Mouse (Mus musculus) MEL (cell line): ENCODE results near the gene Dsn1.

Source experiments
- CHD2 ChIP-seq: IDR thresholded peaks from 2 replicates; pipeline ENCODE4 v1.6.1; 2011; ENCODE audit warnings: low read length, improper control_type of control experiment
- CTCF ChIP-seq, 3 experiments: IDR thresholded peaks in 2 of 3; conservative IDR thresholded peaks in 1 of 3; 2 replicates each; pipeline ENCODE4 v1.5.1; 2011 to 2012; ENCODE audit warnings: low read length in 3 of 3, low read depth in 2 of 3, mild to moderate bottlenecking in 2 of 3, improper control_type of control experiment in 1 of 3, inconsistent platforms in 1 of 3, mixed read lengths in 1 of 3, moderate library complexity in 1 of 3; ENCODE audit not compliant: control insufficient read depth in 1 of 3, insufficient read depth in 1 of 3, poor library complexity in 1 of 3, severe bottlenecking in 1 of 3
- E2F4 ChIP-seq: IDR thresholded peaks from 2 replicates; pipeline ENCODE4 v1.6.1; 2011; ENCODE audit warnings: low read depth, low read length, improper control_type of control experiment, borderline replicate concordance
- EP300 ChIP-seq, 2 experiments: IDR thresholded peaks; 2 replicates each; pipeline ENCODE4 v1.6.1; 2011; ENCODE audit warnings: improper control_type of control experiment in 2 of 2, low read length in 2 of 2, low read depth in 1 of 2, mild to moderate bottlenecking in 1 of 2
- ETS1 ChIP-seq: IDR thresholded peaks from 2 replicates; pipeline ENCODE4 v1.6.1; 2012; ENCODE audit warnings: low read depth, mild to moderate bottlenecking, inconsistent platforms, low read length, improper control_type of control experiment, moderate library complexity
- NRF1 ChIP-seq: IDR thresholded peaks from 2 replicates; pipeline ENCODE4 v1.6.1; 2014; ENCODE audit warnings: low read depth, mild to moderate bottlenecking, inconsistent platforms, low read length, improper control_type of control experiment, moderate library complexity; ENCODE audit not compliant: poor library complexity, insufficient read depth, severe bottlenecking
- POLR2A ChIP-seq, 2 experiments: IDR thresholded peaks; 2 replicates each; pipeline ENCODE4 v1.6.1; 2011 to 2012; ENCODE audit warnings: low read length in 2 of 2, mild to moderate bottlenecking in 2 of 2, control low read depth in 1 of 2, improper control_type of control experiment in 1 of 2, low read depth in 1 of 2, moderate library complexity in 1 of 2; ENCODE audit not compliant: control insufficient read depth in 1 of 2, insufficient read depth in 1 of 2, poor library complexity in 1 of 2
- POLR2AphosphoS2 ChIP-seq: IDR thresholded peaks from 2 replicates; pipeline ENCODE4 v1.6.1; 2011; ENCODE audit warnings: low read length, improper control_type of control experiment
- POLR2AphosphoS5 ChIP-seq: IDR thresholded peaks from 2 replicates; pipeline ENCODE4 v1.6.1; 2012; ENCODE audit warnings: low read depth, borderline replicate concordance, mild to moderate bottlenecking, inconsistent platforms, low read length, moderate library complexity, mixed read lengths
- RCOR1 ChIP-seq: IDR thresholded peaks from 2 replicates; pipeline ENCODE4 v1.6.1; 2012; ENCODE audit warnings: low read depth, mild to moderate bottlenecking, inconsistent platforms, low read length, improper control_type of control experiment
- SIN3A ChIP-seq: IDR thresholded peaks from 2 replicates; pipeline ENCODE4 v1.6.1; 2012; ENCODE audit warnings: low read length, improper control_type of control experiment, inconsistent platforms
- TCF12 ChIP-seq: IDR thresholded peaks from 2 replicates; pipeline ENCODE4 v1.6.1; 2014; ENCODE audit warnings: low read depth, mild to moderate bottlenecking, inconsistent platforms, low read length, improper control_type of control experiment, moderate library complexity
- ZNF384 ChIP-seq: IDR thresholded peaks from 2 replicates; pipeline ENCODE4 v1.6.1; 2012; ENCODE audit warnings: low read depth, mild to moderate bottlenecking, inconsistent platforms, low read length, improper control_type of control experiment

DNA sequence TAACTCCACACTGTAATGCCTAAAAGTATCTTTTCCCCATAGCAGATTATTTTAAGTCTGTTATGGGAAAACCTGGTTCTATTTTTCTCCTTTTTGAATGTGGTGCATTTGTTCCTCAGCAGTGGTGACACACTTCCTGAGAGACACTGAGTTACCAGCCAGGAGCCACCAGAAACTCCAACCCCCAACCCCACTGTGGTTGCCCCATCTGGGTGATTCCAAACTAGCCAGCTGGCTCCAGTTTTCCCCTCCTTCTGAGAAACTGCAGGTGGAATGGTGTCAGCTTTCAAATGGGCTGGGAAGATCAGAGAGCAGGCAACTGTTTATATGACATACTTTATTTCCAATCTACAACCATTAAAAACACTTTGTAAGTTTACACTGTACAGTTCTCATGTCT, 3.2 kb upstream of the Dsn1 start:
- TF ChIP-seq EP300 (IDR thresholded peaks at IDR 0.05; ENCODE audit: low read depth in 1 of 2, low read length in 2 of 2) (no peak), POLR2AphosphoS2 (no peak), CTCF (IDR thresholded peaks at IDR 0.05 in 2 of 3, conservative IDR thresholded peaks at IDR 0.05 in 1 of 3; ENCODE audit: control insufficient read depth in 1 of 3, insufficient read depth in 1 of 3, low read depth in 2 of 3, low read length in 3 of 3, poor library complexity in 1 of 3, severe bottlenecking in 1 of 3) (no peak), CHD2 (no peak), ETS1 (no peak), TCF12 (no peak), E2F4 (no peak), POLR2AphosphoS5 (no peak), NRF1 (no peak), SIN3A (no peak), ZNF384 (no peak), POLR2A (IDR thresholded peaks at IDR 0.05; ENCODE audit: control insufficient read depth in 1 of 2, insufficient read depth in 1 of 2, low read depth in 1 of 2, low read length in 2 of 2, poor library complexity in 1 of 2) (no peak), RCOR1 (no peak)
